Mouse (Mus musculus) layer of hippocampus, adult 18-20 months (tissue): ENCODE measurements around the gene Dab1. TPM values are rescaled to one million over a fixed set of nuclear protein-coding genes. Genes with fewer than 3 reads are reported as not detected.

ENCODE experiments used
- DNase-seq, 2 experiments: peaks; one replicate each; pipeline ENCODE4 v3.0.0; 2022; ENCODE audit warnings: low spot score in 2 of 2
- long read RNA-seq: library from polyadenylated mRNA; stranded (forward); transcript quantifications from one replicate; pipeline ENCODE4 v2.0.0, GENCODE M21; 2021
- total RNA-seq, 2 experiments: library from RNA; stranded (reverse); gene quantifications; 2 replicates each; pipeline ENCODE4 v1.2.3; 2021

Gene Dab1
- 100 to 1,000 TPM; 146 to 158 TPM for total RNA-seq
- long read RNA-seq, full-length matches to known transcripts, result 60 of 170 reads
- long read RNA-seq, partial matches to known transcripts, result 38 of 170 reads
- long read RNA-seq, other reads (novel, unspliced or antisense), result 72 of 170 reads

GRCm38 (mm10) chr4:103619321-103619945, at the start of gene Dab1:
Gene Dab1 (plus strand): TSS chr4:103619359.
- DNase-seq, result peak; percentile 59 to 77

GRCm38 (mm10) chr4:103571721-103572352, 47.3 kb upstream of the Dab1 start:
- DNase-seq, result no peak

- DNase-seq, result peak; percentile 22 to 75
These were observed 43.6 kb upstream of the Dab1 start for GRCm38 (mm10) chr4:103575556-103575955.

GRCm38 (mm10) chr4:103576305-103576704, 42.9 kb upstream of the Dab1 start:
- DNase-seq, result peak; percentile 7 to 41

GRCm38 (mm10) chr4:103577111-103577815, 41.9 kb upstream of the Dab1 start:
- peak; percentile 73 to 89 for DNase-seq

GRCm38 (mm10) chr4:103577821-103578220, 41.3 kb upstream of the Dab1 start:
- DNase-seq, result peak; percentile 51 to 68

GRCm38 (mm10) chr4:103580021-103580420, 39.1 kb upstream of the Dab1 start:
- no peak for DNase-seq

GRCm38 (mm10) chr4:103615011-103615410, 4.1 kb upstream of the Dab1 start:
- DNase-seq, result no peak

GRCm38 (mm10) chr4:103619946-103620371, 800 bp downstream of the Dab1 start:
- DNase-seq, result peak; percentile 39 to 43

- peak; percentile 17 to 64 for DNase-seq
These were observed 1.5 kb downstream of the Dab1 start for GRCm38 (mm10) chr4:103620590-103621155.

GRCm38 (mm10) chr4:103621586-103621985, 2.4 kb downstream of the Dab1 start:
- DNase-seq, result no peak

- DNase-seq, result peak; percentile 29 to 71
These were observed 11.0 kb downstream of the Dab1 start for GRCm38 (mm10) chr4:103630177-103630576.

GRCm38 (mm10) chr4:103636168-103636776, 17.1 kb downstream of the Dab1 start:
- peak in 1 of 2 experiments; percentile 67 for DNase-seq

GRCm38 (mm10) chr4:103648209-103648896, 29.2 kb downstream of the Dab1 start:
- DNase-seq, result no peak

GRCm38 (mm10) chr4:103655740-103656139, 36.6 kb downstream of the Dab1 start:
- DNase-seq, result no peak

GRCm38 (mm10) chr4:103661386-103661785, 42.2 kb downstream of the Dab1 start:
- no peak for DNase-seq

- no peak for DNase-seq
These were observed 48.3 kb downstream of the Dab1 start for GRCm38 (mm10) chr4:103667438-103667837.

GRCm38 (mm10) chr4:103677195-103677594, 58.0 kb downstream of the Dab1 start:
- no peak for DNase-seq

GRCm38 (mm10) chr4:103678501-103678900, 59.3 kb downstream of the Dab1 start:
- peak in 1 of 2 experiments; percentile 50 for DNase-seq

- no peak for DNase-seq
These were observed 66.0 kb downstream of the Dab1 start for GRCm38 (mm10) chr4:103685136-103685535.
